Mouse (Mus musculus) hindbrain, embryonic 14.5 days (tissue): ENCODE results near the gene Oaz3. TPM values are rescaled to one million over a fixed set of nuclear protein-coding genes. Genes with fewer than 3 reads are reported as not detected.
A peak's percentile ranks its signal among the peaks of the same experiment; 100 is the strongest.

Experiments used
- ATAC-seq: fragments of 200-750 bp; cut with Nextera tagmentation; 2 replicates; pipeline ENCODE4 v1.8.0; 2017; ENCODE audit warnings: moderate number of reproducible peaks, mild to moderate bottlenecking, moderate TSS enrichment, moderate library complexity; ENCODE audit not compliant: low FRiP score
- DNase-seq: peaks from one replicate; pipeline ENCODE4 v3.0.0-alpha.2; 2015; ENCODE audit warnings: low spot score
- H3K27ac ChIP-seq: fragments of 300-500 bp; sonication (generic); 2 replicates; pipeline ENCODE4 v1.5.1; 2014; ENCODE audit warnings: mild to moderate bottlenecking, moderate library complexity
- H3K27me3 ChIP-seq: fragments of 300-500 bp; sonication (generic); 2 replicates; pipeline ENCODE4 v1.6.1; 2014; ENCODE audit warnings: mild to moderate bottlenecking, low read length, mixed read lengths; ENCODE audit not compliant: control insufficient read depth, insufficient read depth
- H3K36me3 ChIP-seq: fragments of 300-500 bp; sonication (generic); replicated peaks from 2 replicates; pipeline ENCODE4 v1.6.1; 2014; ENCODE audit not compliant: control insufficient read depth, insufficient read depth
- H3K4me1 ChIP-seq: fragments of 300-500 bp; sonication (generic); replicated peaks from 2 replicates; pipeline ENCODE4 v1.6.1; 2014; ENCODE audit warnings: antibody characterized with exemption, low read length, mixed read lengths; ENCODE audit not compliant: control insufficient read depth, insufficient read depth
- H3K4me2 ChIP-seq: fragments of 300-500 bp; sonication (generic); replicated peaks from 2 replicates; pipeline ENCODE4 v1.6.1; 2014; ENCODE audit warnings: mild to moderate bottlenecking, moderate library complexity
- H3K4me3 ChIP-seq: fragments of 300-500 bp; sonication (generic); replicated peaks from 2 replicates; pipeline ENCODE4 v1.5.1; 2014; ENCODE audit warnings: mild to moderate bottlenecking, low read length
- H3K9ac ChIP-seq: fragments of 300-500 bp; sonication (generic); 2 replicates; pipeline ENCODE4 v1.6.1; 2014
- H3K9me3 ChIP-seq: fragments of 300-500 bp; sonication (generic); 2 replicates; pipeline ENCODE4 v1.6.1; 2016; ENCODE audit warnings: low read length; ENCODE audit not compliant: control insufficient read depth
- WGBS: fragments of 180-500 bp; shearing (Covaris S2); extraction: QIAGEN DNeasy Blood & Tissue Kit; methylation state at CpG from one replicate; pipeline ENCODE4 v1.1.7; 2014; 5-methylcytosine and 5-hydroxymethylcytosine counted together
- polyA plus RNA-seq: library from polyadenylated mRNA; unstranded; fragments of >200 nt; fragmentation: Nextera tagmentation; extraction: Ambion mirVana; gene quantifications from 2 replicates; pipeline ENCODE4 v1.2.1, GENCODE M21; 2014

Gene Oaz3
- 0.89 and 1.2 TPM in 2 replicates for polyA plus RNA-seq

DNA sequence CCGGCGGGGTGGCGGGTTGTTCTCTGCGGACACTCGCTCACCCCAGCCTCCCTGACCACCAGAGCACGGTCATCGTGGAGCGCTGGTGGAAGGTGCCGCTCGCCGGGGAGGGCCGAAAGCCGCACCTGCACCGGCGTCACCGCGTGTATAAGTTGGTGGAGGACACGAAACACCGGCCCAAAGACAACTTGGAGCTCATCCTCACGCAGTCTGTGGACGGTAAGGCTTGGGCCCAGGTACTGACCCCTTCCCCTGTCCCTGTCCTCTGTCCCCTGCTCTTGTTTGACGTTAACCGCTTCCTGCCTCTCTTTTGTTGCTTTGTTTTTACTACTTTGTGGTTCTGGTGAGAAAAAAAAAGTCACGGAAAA lies at the start of gene Oaz3:
Gene Oaz3 (minus strand): TSS at position 319 of the 368 bp plus-strand sequence.
- H3K36me3 ChIP-seq, result peaks cover 41% of the 10 kb centered on the region
- 1% methylated on average over 24 of the region's 24 CpGs for WGBS
- ATAC-seq, result no peak; the same call in 1 of the 2 replicates

DNA sequence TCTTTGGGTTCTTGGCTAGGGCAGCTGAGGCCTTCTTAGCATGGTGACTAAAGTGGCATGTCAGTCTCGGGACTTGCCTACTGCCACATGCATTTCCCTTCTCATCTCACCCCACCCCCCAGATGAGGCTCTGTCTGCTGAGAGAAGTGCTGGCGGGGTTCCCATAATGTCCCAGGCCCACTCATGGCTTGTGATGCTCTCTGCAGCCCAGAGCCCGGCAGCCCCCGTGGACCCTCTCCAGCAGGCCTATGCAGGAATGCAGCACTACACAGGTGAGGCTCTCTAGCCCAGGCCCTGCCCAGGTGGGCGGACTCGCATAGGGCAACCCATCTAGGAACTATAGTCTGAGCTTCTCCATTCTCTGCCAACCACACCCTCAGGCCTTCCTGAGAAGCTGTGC lies 43.9 kb upstream of the Oaz3 start:
- no peak overlapping the region for H3K9ac ChIP-seq
- ATAC-seq (no peak), DNase-seq (no peak)
- no peak overlapping the region for H3K4me3 ChIP-seq
- no peak overlapping the region for H3K4me2 ChIP-seq
- WGBS, result 76% methylated on average over 6 of the region's 6 CpGs
- H3K27me3 ChIP-seq, result no peaks in the 10 kb centered on the region
- peaks cover 39% of the 10 kb centered on the region for H3K4me1 ChIP-seq
- H3K9me3 ChIP-seq, result no peaks in the 10 kb centered on the region
- H3K27ac ChIP-seq, result no peak overlapping the region
- H3K36me3 ChIP-seq, result peaks cover 85% of the 10 kb centered on the region

More for the DNA sequence above, at the start of gene Oaz3:
- Histone ChIP-seq H3K4me3 (peak within 1 kb of the TSS; percentile 98), H3K4me2 (peak within 1 kb of the TSS; percentile 91), H3K4me1 (no peaks in the 10 kb centered on the region), H3K9ac (peak within 1 kb of the TSS; percentile 95), H3K27ac (peak within 1 kb of the TSS; percentile 82), H3K9me3 (no peaks in the 10 kb centered on the region), H3K27me3 (no peaks in the 10 kb centered on the region)
- DNase-seq, result no peak

DNA sequence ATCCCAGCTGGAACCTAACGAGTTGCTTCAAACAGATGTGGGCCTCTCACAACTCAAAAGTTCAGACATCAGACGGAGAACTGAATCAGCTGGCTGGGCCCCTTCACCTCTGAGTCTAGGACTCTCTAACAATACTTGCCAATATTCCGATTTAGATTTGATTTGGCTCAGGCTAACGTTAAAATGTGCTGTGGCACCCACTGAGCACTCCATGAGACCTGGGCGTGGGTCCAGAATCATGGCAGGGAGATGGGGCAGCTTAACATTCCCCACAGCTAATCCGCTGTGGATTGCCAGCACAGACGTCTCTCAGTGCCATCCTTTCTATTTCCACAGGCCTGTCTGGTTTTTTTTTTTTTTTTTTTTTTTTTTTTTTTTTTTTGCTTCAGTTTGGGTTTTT lies 42.2 kb upstream of the Oaz3 start:
- H3K9me3 ChIP-seq, result no peaks in the 10 kb centered on the region
- ATAC-seq (no peak), DNase-seq (no peak)
- no peak overlapping the region for H3K4me2 ChIP-seq
- H3K4me1 ChIP-seq, result peaks cover 55% of the 10 kb centered on the region
- no peak overlapping the region for H3K27ac ChIP-seq
- H3K27me3 ChIP-seq, result no peaks in the 10 kb centered on the region
- no peak overlapping the region for H3K4me3 ChIP-seq
- peaks cover 85% of the 10 kb centered on the region for H3K36me3 ChIP-seq
- peak overlapping the region; percentile 28; the same call in 1 of the 2 replicates for H3K9ac ChIP-seq
- WGBS, result 55% methylated on average over 7 of the region's 7 CpGs

DNA sequence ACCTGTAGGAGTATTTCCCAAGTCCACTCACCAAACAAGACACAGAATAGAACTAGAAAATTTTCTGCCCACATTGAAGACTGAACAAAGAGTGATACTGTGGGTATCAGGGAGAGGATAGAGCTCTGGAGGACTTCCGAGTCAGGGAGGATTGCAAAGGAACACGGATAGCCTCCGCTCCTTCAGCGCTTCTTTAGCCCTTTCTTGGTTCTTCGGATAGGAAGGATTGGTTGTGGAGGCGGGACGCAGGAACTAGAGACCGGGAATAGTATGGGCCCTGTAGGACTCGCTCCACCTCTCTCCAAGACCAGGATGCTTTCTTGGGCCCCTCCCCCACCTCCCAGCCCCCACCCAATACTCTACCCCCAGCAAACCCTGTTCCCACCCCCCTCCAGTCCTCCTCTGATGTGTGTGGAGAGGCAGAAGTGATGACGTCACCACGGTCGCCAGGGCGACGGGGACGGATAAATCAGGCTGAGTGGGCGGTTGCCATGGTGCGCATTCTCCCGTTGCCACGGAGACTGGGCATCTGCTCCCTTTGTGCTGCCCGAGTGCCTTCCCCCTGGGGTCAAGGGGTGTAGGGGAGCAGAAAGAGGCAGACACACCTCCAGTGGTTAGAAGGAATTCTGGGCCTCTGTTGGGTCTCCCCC lies 40.2 kb upstream of the Oaz3 start:
- H3K4me1 ChIP-seq, result peaks cover 72% of the 10 kb centered on the region
- peaks cover 71% of the 10 kb centered on the region for H3K36me3 ChIP-seq
- WGBS, result 6% methylated on average over 20 of the region's 20 CpGs
- peak overlapping the region; percentile 50 for H3K4me2 ChIP-seq
- no peaks in the 10 kb centered on the region for H3K9me3 ChIP-seq
- ATAC-seq (peak; percentile 89), DNase-seq (peak; percentile 91)
- H3K27ac ChIP-seq, result peak overlapping the region; percentile 90
- peak overlapping the region; percentile 17 for H3K4me3 ChIP-seq
- peak overlapping the region; percentile 56 for H3K9ac ChIP-seq
- H3K27me3 ChIP-seq, result no peaks in the 10 kb centered on the region

DNA sequence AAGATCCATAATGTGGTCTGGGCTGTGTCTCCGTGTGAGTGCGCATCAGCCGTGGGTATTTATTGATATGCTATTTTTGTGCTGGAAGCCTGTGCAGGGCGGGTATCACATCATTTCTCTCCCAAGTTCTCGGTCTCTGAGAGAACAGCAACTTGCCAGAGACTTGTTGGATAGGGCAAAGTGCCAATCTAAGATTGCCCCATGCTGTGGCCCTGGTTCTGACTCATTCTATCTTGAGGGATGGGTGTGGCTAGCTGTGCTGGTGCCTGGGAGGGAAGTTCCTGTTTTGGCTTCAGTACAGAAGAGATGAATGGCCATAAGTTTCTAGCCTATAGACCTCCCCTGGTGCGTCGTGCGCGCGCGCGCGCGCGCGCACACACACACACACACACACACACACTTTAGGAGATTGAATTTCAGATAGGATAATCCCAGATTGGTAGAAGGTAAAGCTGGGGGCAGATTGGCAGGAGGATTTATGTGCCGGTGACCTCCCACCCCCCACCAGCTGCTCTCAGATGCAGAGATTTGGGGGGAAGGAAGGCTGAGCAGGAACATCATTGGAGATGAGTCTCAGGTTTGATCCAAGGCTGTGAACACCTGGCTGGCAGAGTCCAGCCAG lies 39.2 kb upstream of the Oaz3 start:
- no peaks in the 10 kb centered on the region for H3K9me3 ChIP-seq

DNA sequence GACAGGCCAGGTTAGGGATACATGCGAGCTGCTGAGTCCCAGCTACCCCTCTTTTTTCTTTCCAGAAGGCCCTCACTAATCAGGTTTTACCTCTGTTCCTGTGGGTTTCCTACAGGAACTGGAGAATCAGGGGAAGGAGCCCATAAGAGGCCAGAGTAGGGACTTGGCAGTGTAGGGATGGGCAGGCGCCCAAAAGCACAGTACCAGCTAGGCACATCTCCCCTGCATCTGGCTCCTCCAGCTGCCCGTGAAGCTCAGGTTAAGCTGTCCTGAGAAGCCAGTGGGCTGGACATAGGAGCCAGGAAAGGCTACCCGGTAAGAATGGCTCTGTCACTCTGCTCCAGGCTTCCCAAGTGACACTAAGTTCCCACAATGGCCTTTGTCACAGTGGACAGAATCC lies 37.7 kb upstream of the Oaz3 start:
- H3K27me3 ChIP-seq, result no peaks in the 10 kb centered on the region
- ATAC-seq, result no peak
- peaks cover 80% of the 10 kb centered on the region for H3K4me1 ChIP-seq
- no peak overlapping the region for H3K9ac ChIP-seq
- DNase-seq, result no peak
- H3K4me2 ChIP-seq, result peak overlapping the region; percentile 74; the same call in 1 of the 2 replicates
- H3K4me3 ChIP-seq, result no peak overlapping the region
- 69% methylated on average over 4 of the region's 4 CpGs for WGBS
- H3K36me3 ChIP-seq, result peaks cover 46% of the 10 kb centered on the region
- no peak overlapping the region for H3K27ac ChIP-seq
- H3K9me3 ChIP-seq, result no peaks in the 10 kb centered on the region

More for the DNA sequence above, 39.2 kb upstream of the Oaz3 start:
- Histone ChIP-seq H3K27ac (peak overlapping the region; percentile 90), H3K4me1 (peaks cover 72% of the 10 kb centered on the region), H3K9ac (peak overlapping the region; percentile 56; the same call in 1 of the 2 replicates), H3K4me2 (peak overlapping the region; percentile 50), H3K4me3 (no peak overlapping the region), H3K27me3 (no peaks in the 10 kb centered on the region), H3K36me3 (peaks cover 60% of the 10 kb centered on the region)
- no peak for ATAC-seq
- DNase-seq, result no peak
- WGBS, result 81% methylated on average over 17 of the region's 17 CpGs

DNA sequence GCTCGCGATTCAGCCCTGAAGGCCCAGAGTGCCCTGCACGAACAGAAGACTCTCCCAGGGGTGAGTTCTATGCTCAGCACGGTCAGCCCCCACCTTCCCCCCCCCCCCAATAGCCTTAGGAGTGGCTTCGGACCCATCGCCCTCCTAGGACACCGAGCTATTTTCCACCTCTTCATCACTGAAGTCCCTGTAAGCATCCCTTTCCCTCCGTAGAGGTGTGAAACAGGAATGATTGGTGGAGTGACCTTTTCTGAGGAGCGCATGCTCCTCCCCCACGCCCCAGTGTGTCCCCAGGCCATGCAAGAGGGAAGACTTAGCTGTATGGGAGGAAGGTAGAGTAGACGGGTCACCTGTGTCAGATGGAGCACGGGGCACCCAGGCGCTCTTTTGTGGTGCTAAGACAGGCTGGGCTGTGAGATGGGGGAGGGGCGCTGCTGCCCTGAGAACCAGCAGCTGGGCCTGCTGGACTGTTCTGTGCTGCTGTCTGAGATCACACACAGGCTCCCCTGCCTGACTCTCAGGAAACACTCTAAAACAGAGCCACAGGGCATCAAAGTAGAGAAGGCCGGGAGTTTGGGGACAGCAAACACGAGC lies 36.7 kb upstream of the Oaz3 start, which contains the start of gene Riiad1:
Gene Riiad1 (minus strand): TSS at position 51 of the 594 bp plus-strand sequence.
- Histone ChIP-seq H3K4me1 (peaks cover 71% of the 10 kb centered on the region), H3K9me3 (no peaks in the 10 kb centered on the region), H3K27ac (peak within 1 kb of the TSS; percentile 95), H3K4me2 (peak within 1 kb of the TSS; percentile 74), H3K9ac (peak within 1 kb of the TSS; percentile 97), H3K27me3 (no peaks in the 10 kb centered on the region), H3K4me3 (peak within 1 kb of the TSS; percentile 77), H3K36me3 (peaks cover 35% of the 10 kb centered on the region)
- ATAC-seq (no peak), DNase-seq (no peak)
- WGBS, result 10% methylated on average over 16 of the region's 16 CpGs

DNA sequence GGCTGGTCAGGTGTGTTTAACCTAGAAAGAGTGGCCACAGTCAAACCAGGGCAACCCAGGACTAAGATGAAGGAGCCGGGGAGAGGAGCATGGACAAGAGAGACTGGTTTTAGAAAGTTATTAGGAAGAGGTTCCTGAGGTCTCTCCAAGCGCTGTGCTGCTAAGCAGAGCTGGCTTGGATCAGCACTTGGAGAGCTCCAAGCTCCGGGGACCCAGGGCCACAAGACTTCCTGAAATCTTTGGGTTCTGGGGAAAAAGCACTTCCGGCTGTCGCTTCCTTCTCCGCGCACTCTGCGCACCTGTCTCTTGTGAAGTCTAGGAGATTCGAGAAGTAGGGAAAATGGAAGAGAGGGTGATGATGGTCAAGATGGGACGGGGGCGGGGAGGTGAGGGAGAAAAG lies 35.8 kb upstream of the Oaz3 start:
- Histone ChIP-seq H3K4me1 (peaks cover 62% of the 10 kb centered on the region), H3K27ac (peak overlapping the region; percentile 95), H3K4me2 (peak overlapping the region; percentile 74), H3K9me3 (no peaks in the 10 kb centered on the region), H3K9ac (peak overlapping the region; percentile 97), H3K36me3 (peaks cover 27% of the 10 kb centered on the region), H3K27me3 (no peaks in the 10 kb centered on the region), H3K4me3 (peak overlapping the region; percentile 77)
- ATAC-seq (no peak), DNase-seq (peak; percentile 37)
- WGBS, result 7% methylated on average over 11 of the region's 11 CpGs

DNA sequence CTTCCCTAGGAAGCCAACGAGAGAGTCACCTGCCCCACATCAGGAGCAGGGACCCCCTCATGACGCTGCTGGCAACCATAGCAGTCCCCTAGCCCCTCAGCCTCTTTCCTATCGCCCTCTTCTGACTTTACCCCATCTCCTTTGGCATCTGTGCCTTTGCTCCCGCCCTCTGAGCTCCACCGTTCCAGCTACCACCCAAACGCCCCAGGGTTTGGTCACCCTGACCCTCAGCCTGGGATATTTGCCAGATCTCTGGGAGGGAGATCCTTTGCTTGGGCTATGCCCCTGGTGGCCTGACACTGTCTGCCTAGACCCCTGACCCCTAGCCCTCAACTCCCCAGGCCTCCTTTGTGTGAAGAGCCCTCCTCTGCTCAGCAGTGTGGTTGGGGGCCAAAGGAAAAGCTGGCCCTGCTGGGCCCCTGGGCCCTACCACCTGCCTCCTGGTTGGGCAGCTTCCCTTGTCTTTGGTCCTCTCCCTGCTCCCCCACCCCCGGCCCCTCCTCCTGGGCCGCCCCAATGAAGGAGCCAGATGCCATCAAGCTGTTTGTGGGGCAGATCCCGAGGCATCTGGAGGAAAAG lies 35.0 kb upstream of the Oaz3 start:
- Histone ChIP-seq H3K4me3 (peak overlapping the region; percentile 77), H3K27me3 (no peaks in the 10 kb centered on the region), H3K4me1 (peaks cover 54% of the 10 kb centered on the region), H3K9ac (peak overlapping the region; percentile 97), H3K9me3 (no peaks in the 10 kb centered on the region), H3K36me3 (peaks cover 24% of the 10 kb centered on the region), H3K4me2 (peak overlapping the region; percentile 74), H3K27ac (peak overlapping the region; percentile 95)
- ATAC-seq (peak; percentile 12), DNase-seq (no peak)
- WGBS, result 2% methylated on average over 9 of the region's 9 CpGs
